Mouse (Mus musculus): ENCODE data around the gene Gm49673.
"Not testable (repeated sequence)": the region's sequence is repeated elsewhere in the genome, so short reads cannot be mapped to it uniquely, and the experiment has no call there.

GRCm38 (mm10) chr17:8100405-8101296 is 46.9 kb downstream of the Gm49673 start:
- not testable (repeated sequence) for TF ChIP-seq POLR2A (IDR thresholded peaks at IDR 0.05; ENCODE audit: borderline replicate concordance, extremely low read depth, low read depth, low read length); CTCF (IDR thresholded peaks at IDR 0.05; ENCODE audit: insufficient read depth, low read length)

Measured in lung, adult 2 months (tissue).